Mouse (Mus musculus) spleen, postnatal 14 days (tissue): ENCODE measurements around the gene C2cd5.
"Not testable (repeated sequence)": the region's sequence is repeated elsewhere in the genome, so short reads cannot be mapped to it uniquely, and the experiment has no call there.

Experiments used
- DNase-seq, 2 experiments: peaks; one replicate each; pipeline ENCODE4 v3.0.0; 2021 to 2022; ENCODE audit warnings: low spot score in 2 of 2

Gene C2cd5

DNA sequence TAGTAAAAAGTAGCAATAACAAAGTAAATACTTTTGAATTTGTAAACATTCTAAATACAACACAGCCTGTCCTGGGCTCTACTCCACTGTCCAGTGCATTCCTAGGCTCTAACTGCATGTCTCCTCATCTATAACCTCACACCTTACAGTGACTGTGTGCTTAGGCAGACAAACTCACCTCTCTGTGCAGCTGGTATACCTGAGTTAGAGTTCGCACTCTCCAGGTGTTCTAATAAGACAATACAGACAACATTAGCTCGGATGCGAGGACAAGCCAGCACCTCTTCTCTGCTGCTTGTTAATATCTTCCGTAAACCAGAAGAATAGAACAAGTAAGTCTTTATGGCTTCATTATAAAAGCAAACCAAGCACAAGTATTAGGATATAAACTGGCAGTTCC is 79.8 kb downstream of the C2cd5 start:
- no peak for DNase-seq

GRCm38 (mm10) chr6:143012513-143013215 is 87.3 kb downstream of the C2cd5 start:
- no peak for DNase-seq

GRCm38 (mm10) chr6:143008865-143009264 is 91.1 kb downstream of the C2cd5 start:
- no peak for DNase-seq

DNA sequence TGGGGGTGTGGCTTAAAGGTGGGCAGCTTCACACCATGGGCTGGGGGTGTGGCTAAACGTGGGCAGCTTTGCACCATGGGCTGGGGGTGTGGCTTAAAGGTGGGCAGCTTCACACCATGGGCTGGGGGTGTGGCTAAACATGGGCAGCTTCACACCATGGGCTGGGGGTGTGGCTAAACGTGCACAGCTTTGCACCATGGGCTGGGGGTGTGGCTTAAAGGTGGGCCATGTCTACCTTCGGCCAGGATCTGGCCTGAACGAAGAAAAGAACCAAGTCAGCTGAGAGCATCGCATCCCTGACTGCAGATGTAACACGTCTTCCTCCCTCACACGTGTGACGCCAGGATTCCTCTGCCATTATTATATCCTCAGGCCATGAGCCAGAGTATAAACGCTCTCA is 94.7 kb downstream of the C2cd5 start:
- not testable (repeated sequence) for DNase-seq

- no peak for DNase-seq
Measured at GRCm38 (mm10) chr6:143004801-143005200, 95.1 kb downstream of the C2cd5 start.

DNA sequence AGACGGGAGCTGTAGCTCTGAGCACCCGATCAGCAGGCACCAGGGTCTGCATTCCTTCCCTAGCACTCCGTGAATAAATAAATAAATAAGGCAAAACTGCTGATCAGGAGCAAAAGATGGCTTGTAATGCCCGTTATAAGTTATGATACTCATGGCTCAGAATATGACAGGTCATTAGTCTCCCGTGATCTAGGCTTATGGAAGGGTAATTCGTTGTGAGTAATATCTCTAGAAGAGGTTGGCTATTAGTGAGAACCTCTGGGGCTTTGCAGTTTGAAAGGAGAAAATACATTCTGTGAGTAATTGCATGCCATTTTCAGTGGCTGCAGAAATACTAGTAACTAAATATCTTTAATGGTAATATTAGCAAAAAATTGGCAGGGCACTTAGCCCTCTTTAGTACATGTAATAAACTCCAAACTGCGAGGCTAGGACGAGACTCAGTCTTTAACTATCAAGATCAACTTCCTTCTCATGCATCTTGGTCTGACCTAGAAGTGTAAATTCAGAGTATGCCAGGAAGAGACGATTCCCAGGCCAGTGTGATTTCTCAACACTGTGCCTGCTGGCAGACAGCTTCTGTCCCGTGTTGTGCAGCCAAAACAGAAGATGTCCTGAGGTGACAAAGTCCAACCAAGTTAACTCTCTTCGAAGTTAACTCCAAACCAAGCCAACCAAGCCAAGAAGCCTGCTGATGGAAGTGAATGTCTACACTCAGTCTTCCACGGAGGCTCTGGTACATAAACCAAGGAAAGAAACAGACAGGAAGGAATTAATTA is 101.5 kb downstream of the C2cd5 start:
- no peak for DNase-seq

- no peak for DNase-seq
Measured at GRCm38 (mm10) chr6:142996887-142997286, 103.1 kb downstream of the C2cd5 start.

GRCm38 (mm10) chr6:142995567-142995966 is 104.4 kb downstream of the C2cd5 start:
- DNase-seq, result no peak

DNA sequence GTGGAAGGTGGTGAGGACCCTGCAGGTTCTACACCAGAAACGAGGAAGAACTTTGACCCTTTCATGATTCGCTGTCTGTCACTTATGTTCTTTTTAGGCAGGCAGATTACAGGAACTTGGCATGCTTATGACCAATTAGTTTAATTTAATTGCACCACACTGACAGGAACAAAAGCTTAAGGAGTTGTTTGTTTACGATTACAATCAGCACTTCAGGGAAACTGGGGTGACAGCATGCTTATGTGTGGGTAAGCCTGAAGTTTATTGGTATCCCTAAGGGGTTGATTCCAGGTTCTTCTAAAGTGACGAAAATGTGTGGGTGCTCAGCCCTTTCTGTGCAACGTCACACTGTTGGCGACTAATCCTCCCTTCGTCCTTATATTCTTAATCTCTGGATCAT is 105.1 kb downstream of the C2cd5 start:
- DNase-seq, result no peak

DNA sequence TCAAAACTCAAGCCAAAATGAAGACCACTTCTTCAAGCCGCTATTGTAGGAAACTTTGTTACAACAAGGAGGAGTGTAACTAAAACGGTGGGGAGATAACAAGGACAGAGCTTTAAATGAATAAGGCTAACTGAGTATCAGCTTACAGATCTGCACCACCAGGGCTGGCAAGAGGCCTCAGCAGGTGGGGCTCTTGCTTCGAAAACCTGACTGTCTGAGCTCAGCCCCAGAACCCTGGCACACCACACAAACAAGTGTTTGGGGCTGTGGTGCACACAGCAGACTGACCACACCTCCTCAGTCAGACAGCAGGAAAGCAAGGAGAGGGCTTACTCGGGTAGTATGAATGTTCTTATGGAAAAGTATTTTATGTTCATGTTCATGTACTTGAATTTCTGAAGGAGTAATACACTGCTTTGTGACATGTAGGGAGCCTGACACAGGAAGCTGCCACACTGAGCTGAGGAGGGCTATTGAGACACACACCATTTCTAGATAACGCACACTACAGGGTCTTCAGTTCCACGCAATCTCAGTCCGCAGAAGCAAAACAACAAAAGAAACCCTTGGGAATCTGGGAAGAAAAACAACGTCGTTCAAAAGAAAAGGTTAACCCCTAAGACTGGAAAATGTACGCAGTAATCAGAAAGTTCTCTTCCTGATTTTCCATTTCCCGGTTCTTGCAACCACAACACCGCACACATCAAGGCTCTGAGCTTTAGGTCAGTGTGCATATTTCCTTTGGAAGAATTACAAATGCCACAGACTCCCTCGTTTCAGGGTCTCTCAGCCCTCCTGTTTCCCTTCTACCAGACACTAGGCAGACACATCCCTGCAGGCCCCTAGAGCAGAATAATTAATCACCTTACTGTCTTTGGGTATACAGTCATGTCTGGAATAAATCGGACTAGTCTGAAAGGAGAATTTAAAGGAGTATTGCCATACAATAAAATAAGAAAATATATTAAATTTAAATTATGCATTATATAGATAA is 105.9 kb downstream of the C2cd5 start:
- no peak for DNase-seq

DNA sequence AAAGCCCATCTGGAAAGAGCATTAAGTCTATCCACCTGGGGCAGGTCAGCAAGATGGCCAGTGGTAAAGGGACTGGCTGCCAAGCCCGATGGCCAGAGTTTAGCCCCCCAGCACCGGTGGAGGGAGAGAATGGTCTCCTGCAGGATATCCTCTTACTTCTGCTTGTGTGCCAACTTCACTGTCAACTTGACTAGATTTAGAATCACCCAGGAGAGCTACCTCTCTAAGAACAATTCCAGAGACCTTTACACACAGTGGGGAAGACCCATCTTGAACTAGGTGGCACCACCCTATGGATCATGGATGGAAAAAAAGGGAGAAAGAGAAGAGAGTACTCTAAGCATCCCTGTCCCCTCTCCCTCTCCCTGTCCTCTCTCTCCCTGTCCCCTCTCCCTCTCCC is 107.0 kb downstream of the C2cd5 start:
- DNase-seq, result no peak

DNA sequence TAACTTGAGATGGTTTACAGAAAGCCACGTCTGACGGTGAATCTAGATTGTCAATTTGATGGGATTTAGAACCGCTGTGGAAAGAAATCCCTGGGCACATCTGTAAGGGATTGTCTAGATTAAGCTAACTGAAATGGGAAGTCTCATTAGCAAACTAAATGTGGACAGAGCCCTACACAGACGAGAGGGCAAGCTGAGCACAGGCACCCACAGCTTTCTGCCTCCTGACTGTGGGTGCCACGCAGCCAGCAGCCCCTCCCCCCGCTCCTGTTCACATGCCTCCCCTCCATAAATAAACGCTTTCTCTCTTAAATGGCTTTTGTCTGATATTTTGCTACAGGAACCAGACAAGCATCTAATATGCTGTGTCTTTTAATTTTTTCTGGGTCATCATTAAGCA is 107.8 kb downstream of the C2cd5 start:
- no peak for DNase-seq

GRCm38 (mm10) chr6:142991391-142992059 is 108.4 kb downstream of the C2cd5 start:
- no peak for DNase-seq

DNA sequence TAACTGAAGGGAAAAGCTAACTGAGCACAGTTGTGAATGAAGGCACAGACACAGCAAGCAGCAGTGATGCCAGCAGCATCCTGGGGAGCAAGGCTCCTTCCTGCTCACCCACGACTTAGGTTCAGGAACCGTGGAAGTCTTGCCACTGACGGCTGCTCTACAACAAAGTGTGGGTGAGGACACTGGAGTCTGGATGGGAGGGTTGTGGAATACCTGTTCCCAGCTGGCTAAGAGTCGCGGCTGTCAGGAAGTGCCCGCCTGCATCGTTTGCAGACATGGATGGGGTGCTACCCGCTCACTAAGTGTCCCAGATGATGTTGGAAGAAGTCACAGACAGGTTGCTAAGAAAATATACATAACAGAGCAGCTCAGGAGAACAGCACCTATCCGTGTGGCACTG is 109.4 kb downstream of the C2cd5 start:
- no peak for DNase-seq

DNA sequence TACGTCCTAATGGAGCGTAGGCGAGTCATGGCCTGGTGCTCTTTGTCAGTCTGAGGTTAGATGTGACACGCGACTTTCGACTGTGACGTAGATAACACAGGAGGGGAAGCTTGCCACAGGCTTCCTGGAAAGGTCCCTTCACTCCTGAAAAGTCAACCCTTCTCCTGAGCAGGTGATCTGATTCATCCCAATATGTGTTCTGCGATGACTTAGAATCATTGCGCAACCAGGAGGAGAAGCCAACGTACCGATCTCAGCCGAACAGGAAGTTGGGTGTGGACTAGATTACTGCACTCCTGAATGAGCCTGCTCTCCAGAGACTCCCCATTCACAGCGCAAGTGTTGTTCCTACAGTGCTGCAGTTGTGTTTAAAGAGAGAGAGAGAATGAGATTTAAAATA is 110.4 kb downstream of the C2cd5 start:
- no peak for DNase-seq

GRCm38 (mm10) chr6:142988753-142989152 is 111.2 kb downstream of the C2cd5 start:
- DNase-seq, result peak; percentile 42 to 65

DNA sequence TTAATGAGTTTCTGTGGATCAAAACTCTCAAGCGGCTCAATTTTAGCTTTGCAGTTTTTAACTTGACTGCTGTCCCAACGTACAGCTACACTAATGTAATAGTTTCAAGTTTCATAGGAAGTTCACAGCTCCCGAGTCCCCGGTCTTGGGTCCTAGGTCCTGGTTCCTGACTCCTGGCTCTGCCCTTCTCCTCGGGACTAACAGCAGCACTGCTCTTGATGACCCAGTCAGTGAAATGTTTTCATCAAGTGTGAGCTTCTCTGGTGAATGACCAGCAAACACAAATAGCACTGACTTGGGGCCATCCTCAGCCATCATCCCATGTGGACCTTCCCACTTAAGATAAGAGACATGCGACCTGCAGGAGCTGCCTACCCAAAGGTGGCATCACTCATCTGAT is 111.7 kb downstream of the C2cd5 start:
- no peak for DNase-seq

GRCm38 (mm10) chr6:142987616-142988015 is 112.3 kb downstream of the C2cd5 start:
- no peak for DNase-seq

DNA sequence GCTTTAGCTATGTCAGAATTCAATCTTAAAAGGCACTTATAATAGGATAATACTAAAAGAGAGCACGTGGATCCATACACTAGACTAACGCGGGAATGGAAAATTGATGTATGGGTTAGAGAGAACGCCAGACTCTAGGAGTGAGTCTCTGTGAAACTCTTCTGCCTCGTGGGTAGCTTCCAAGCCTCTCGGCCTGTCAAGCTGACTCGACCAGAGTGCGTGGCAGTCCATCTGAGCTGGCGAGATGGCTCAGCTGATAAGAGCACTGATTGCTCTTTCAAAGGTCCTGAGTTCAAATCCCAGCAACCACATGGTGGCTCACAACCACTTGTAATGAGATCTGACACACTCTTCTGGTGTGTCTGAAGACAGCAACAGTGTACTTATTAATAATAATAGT is 113.2 kb downstream of the C2cd5 start:
- DNase-seq, result not testable (repeated sequence)

GRCm38 (mm10) chr6:142985561-142986238 is 114.2 kb downstream of the C2cd5 start:
- DNase-seq, result not testable (repeated sequence)
